Mouse (Mus musculus) myocyte (in vitro differentiated cells): ENCODE results near the gene Comt. TPM values are rescaled to one million over a fixed set of nuclear protein-coding genes. Genes with fewer than 3 reads are reported as not detected.

Experiments used
- H3K27me3 ChIP-seq: one replicate; pipeline ENCODE4 v1.6.1; 2011; ENCODE audit not compliant: control insufficient read depth, insufficient read depth, insufficient read length
- H3K36me3 ChIP-seq: one replicate; pipeline ENCODE4 v1.6.1; 2011; ENCODE audit not compliant: control insufficient read depth, insufficient read depth
- H3K4me2 ChIP-seq: one replicate; pipeline ENCODE4 v1.6.1; 2011; ENCODE audit warnings: low read depth, control low read depth
- H3K4me3 ChIP-seq: one replicate; pipeline ENCODE4 v1.5.1; 2011; ENCODE audit warnings: mild to moderate bottlenecking, control low read depth, moderate library complexity
- H3K79me2 ChIP-seq: one replicate; pipeline ENCODE4 v1.6.1; 2011; ENCODE audit not compliant: control insufficient read depth, insufficient read depth
- H3ac ChIP-seq: one replicate; pipeline ENCODE4 v1.6.1; 2011; ENCODE audit not compliant: control insufficient read depth, insufficient read length
- CEBPB ChIP-seq: IDR thresholded peaks from 2 replicates; pipeline ENCODE4 v1.6.1; 2011; ENCODE audit warnings: mild to moderate bottlenecking, moderate library complexity; ENCODE audit not compliant: poor library complexity, insufficient read depth, severe bottlenecking
- E2F4 ChIP-seq: IDR thresholded peaks from one replicate; pipeline ENCODE4 v1.6.1; 2011; ENCODE audit warnings: mild to moderate bottlenecking, control low read depth, moderate library complexity; ENCODE audit not compliant: insufficient read depth
- MAX ChIP-seq: IDR thresholded peaks from one replicate; pipeline ENCODE4 v1.6.1; 2011; ENCODE audit warnings: low read depth, mild to moderate bottlenecking, control low read depth
- MYOD1 ChIP-seq, 3 experiments: IDR thresholded peaks; one replicate each; pipeline ENCODE4 v1.6.1; 2011; ENCODE audit warnings: control low read depth in 2 of 3, low read depth in 2 of 3, mild to moderate bottlenecking in 2 of 3, moderate library complexity in 1 of 3; ENCODE audit not compliant: insufficient read length in 2 of 3, control insufficient read depth in 1 of 3
- MYOG ChIP-seq, 3 experiments: IDR thresholded peaks; one replicate each; pipeline ENCODE4 v1.6.1; 2011; ENCODE audit warnings: control low read depth in 2 of 3, low read depth in 2 of 3, mild to moderate bottlenecking in 2 of 3; ENCODE audit not compliant: insufficient read length in 2 of 3, control insufficient read depth in 1 of 3, insufficient read depth in 1 of 3
- POLR2A ChIP-seq: IDR thresholded peaks from one replicate; pipeline ENCODE4 v1.6.1; 2011; ENCODE audit warnings: low read depth, mild to moderate bottlenecking, control low read depth, moderate library complexity; ENCODE audit not compliant: insufficient read length
- POLR2AphosphoS2 ChIP-seq: IDR thresholded peaks from one replicate; pipeline ENCODE4 v1.6.1; 2011; ENCODE audit warnings: low read depth, control low read depth; ENCODE audit not compliant: insufficient read length
- REST ChIP-seq: IDR thresholded peaks from one replicate; pipeline ENCODE4 v1.6.1; 2011; ENCODE audit warnings: mild to moderate bottlenecking, control low read depth, moderate library complexity; ENCODE audit not compliant: insufficient read depth, insufficient read length
- SRF ChIP-seq: IDR thresholded peaks from one replicate; pipeline ENCODE4 v1.6.1; 2011; ENCODE audit warnings: low read depth; ENCODE audit not compliant: control insufficient read depth, insufficient read length
- TCF12 ChIP-seq: IDR thresholded peaks from one replicate; pipeline ENCODE4 v1.6.1; 2011; ENCODE audit warnings: mild to moderate bottlenecking, control low read depth; ENCODE audit not compliant: poor library complexity, insufficient read depth, severe bottlenecking
- TCF3 ChIP-seq: IDR thresholded peaks from one replicate; pipeline ENCODE4 v1.6.1; 2011; ENCODE audit warnings: low read depth, control low read depth; ENCODE audit not compliant: insufficient read length
- USF1 ChIP-seq: IDR thresholded peaks from one replicate; pipeline ENCODE4 v1.6.1; 2011; ENCODE audit warnings: low read depth, mild to moderate bottlenecking, control low read depth, moderate library complexity
- polyA plus RNA-seq: library from polyadenylated mRNA; unstranded; fragments of >200 nt; fragmentation: generic; extraction: Trizol; gene quantifications from one replicate; pipeline ENCODE4 v1.2.1, GENCODE M21; 2012; ENCODE audit warnings: missing spikeins

Comt gene
- polyA plus RNA-seq, 1 experiment: 93.6 TPM

DNA sequence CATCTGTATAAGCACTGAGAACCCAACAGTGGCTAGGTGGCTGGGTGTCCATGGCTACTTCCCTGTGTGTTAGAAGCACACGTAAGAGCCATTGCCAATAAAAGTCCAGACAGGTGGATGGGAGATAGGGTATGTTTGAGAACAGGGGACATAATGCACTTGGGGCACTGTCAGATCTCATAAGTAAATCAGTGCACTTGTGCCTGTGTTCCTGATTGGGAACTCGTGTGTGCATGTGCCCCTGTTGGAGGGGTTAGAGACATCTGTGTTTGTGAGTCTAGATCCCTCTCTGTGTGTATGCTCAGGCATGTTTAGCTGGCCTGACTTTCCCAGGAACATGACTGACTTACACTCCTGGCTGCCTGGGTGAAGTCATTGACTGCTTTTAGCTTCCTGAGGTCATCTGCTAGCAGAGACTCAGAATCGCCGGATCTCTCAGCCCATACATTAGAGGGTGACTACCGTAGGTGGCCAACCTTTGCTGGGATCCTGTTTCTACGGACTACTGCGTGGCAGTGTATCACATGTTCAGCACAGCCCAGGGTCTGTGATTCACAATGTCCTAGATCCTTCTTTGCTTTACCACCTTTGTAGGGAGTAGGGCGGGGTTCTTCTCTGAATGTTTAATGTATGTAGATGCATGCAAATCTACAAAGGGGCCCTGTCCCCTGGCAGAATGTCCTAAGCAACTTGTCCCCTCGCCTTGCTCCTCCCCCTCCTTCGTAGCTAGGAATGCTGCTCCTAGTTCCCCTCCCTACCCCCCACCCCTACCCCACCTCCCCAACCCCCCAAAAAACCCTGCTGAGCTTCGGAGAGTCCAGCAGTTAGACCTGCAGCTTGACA is 31.7 kb downstream of the Comt start:
- Histone ChIP-seq H3K27me3 (no peaks in the 10 kb centered on the region), H3K4me2 (peak overlapping the region; percentile 49), H3K36me3 (no peaks in the 10 kb centered on the region), H3K79me2 (no peaks in the 10 kb centered on the region), H3K4me3 (no peak overlapping the region), H3ac (no peak overlapping the region)
- TF ChIP-seq USF1: no peak
- TF ChIP-seq MYOD1 (IDR thresholded peaks at IDR 0.05; ENCODE audit: control insufficient read depth in 1 of 3, insufficient read length in 2 of 3, low read depth in 2 of 3): peak; percentile 15 to 65 (median 62)
- TF ChIP-seq POLR2AphosphoS2: no peak
- TF ChIP-seq CEBPB: no peak
- TF ChIP-seq TCF12: no peak
- no peak for TF ChIP-seq MAX

GRCm38 (mm10) chr16:18394056-18394455 is 32.6 kb downstream of the Comt start:
- Histone ChIP-seq H3K4me2 (peak overlapping the region; percentile 81), H3ac (no peak overlapping the region), H3K4me3 (no peak overlapping the region), H3K27me3 (no peaks in the 10 kb centered on the region), H3K36me3 (no peaks in the 10 kb centered on the region), H3K79me2 (no peaks in the 10 kb centered on the region)
- TF ChIP-seq MYOD1 (IDR thresholded peaks at IDR 0.05; ENCODE audit: control insufficient read depth in 1 of 3, insufficient read length in 2 of 3, low read depth in 2 of 3): no peak
- TF ChIP-seq POLR2A: no peak
- no peak for TF ChIP-seq TCF12
- TF ChIP-seq MYOG (IDR thresholded peaks at IDR 0.05; ENCODE audit: control insufficient read depth in 1 of 3, insufficient read depth in 1 of 3, insufficient read length in 2 of 3, low read depth in 2 of 3): no peak
- no peak for TF ChIP-seq SRF
- TF ChIP-seq E2F4: no peak
- no peak for TF ChIP-seq POLR2AphosphoS2
- TF ChIP-seq REST: no peak

GRCm38 (mm10) chr16:18393595-18393994 is 33.1 kb downstream of the Comt start:
- peak overlapping the region; percentile 29 for H3K4me3 ChIP-seq
- no peaks in the 10 kb centered on the region for H3K36me3 ChIP-seq
- no peaks in the 10 kb centered on the region for H3K79me2 ChIP-seq
- no peaks in the 10 kb centered on the region for H3K27me3 ChIP-seq
- no peak overlapping the region for H3ac ChIP-seq
- TF ChIP-seq POLR2AphosphoS2: no peak
- TF ChIP-seq USF1: no peak
- no peak for TF ChIP-seq CEBPB
- no peak for TF ChIP-seq SRF
- TF ChIP-seq E2F4: no peak
- peak overlapping the region; percentile 81 for H3K4me2 ChIP-seq

DNA sequence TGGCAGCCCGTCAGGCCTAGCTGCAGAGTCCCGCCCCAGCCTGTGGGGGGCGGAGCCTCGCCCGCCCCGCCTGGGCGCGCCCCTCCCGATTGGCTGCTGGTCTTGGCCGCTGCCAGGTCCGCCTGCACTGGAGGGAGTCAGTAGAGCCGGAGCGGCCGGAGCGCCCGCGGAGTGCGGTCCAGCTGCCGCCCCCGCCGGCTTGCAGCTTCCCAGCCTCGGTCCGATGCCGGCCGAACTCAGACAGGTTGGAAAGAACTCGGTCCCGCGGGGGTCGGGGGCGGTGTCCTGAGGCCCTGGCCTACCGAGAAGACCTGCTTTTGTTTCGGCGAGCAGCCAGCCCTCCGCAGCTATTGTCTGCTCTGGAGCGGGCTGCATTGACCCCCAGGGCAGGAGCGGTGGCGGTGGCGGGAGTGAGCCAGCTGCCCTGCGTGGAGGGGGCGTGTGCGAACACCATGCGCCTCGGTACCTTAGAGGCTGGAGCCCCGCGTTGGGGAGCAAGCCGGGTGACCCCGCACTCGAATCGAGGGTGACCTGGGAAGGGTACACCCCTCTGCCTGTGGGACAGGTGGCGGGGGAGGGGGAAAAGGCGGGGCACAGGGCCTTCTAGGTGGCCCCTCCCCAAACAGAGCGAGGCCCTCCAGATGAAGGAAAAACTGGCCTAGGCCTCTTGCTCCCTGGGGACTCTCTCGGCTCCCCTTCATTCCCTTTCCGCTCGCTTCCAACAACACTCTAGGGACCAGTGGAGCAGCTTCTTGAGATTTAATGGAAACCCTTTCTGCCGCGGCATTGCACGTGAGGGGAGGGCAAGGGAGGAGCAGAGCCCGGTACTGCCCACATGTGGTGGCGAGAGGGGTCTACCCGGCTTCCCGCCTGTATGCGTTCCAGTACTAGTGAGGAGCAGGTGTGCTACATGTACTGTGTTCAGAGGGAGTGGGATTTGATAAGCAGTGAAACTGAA is 33.9 kb downstream of the Comt start:
- H3K4me2 ChIP-seq: peak overlapping the region; percentile 81
- H3K4me3 ChIP-seq: peak overlapping the region; percentile 29
- H3K27me3 ChIP-seq: no peaks in the 10 kb centered on the region
- TF ChIP-seq MYOD1 (IDR thresholded peaks at IDR 0.05; ENCODE audit: control insufficient read depth in 1 of 3, insufficient read length in 2 of 3, low read depth in 2 of 3) (peak in 1 of 3 experiments; percentile 16), TCF12 (no peak), REST (no peak), MYOG (IDR thresholded peaks at IDR 0.05; ENCODE audit: control insufficient read depth in 1 of 3, insufficient read depth in 1 of 3, insufficient read length in 2 of 3, low read depth in 2 of 3) (peak in 2 of 3 experiments; percentile 3 to 46), POLR2AphosphoS2 (no peak), USF1 (no peak), MAX (no peak), POLR2A (peak; percentile 83), E2F4 (no peak), CEBPB (no peak), SRF (no peak), TCF3 (no peak)
- H3K79me2 ChIP-seq: no peaks in the 10 kb centered on the region
- peak overlapping the region; percentile 18 for H3ac ChIP-seq
- no peaks in the 10 kb centered on the region for H3K36me3 ChIP-seq
